Mouse (Mus musculus) frontal cortex, adult 2 months (tissue): ENCODE data around the gene Gtf3c5. TPM values are rescaled to one million over a fixed set of nuclear protein-coding genes. Genes with fewer than 3 reads are reported as not detected.

Experiments used
- DNase-seq, 2 experiments: peaks; one replicate each; pipeline ENCODE4 v3.0.0; 2022; ENCODE audit warnings: low spot score in 1 of 2; ENCODE audit errors: extremely low spot score in 1 of 2
- polyA plus RNA-seq: library from polyadenylated mRNA; depleted of rRNA; stranded (reverse); fragments of >200 nt; gene quantifications from 2 replicates; pipeline ENCODE4 v1.2.3, GENCODE M21; 2012

Gtf3c5 gene
- polyA plus RNA-seq, 1 experiment, result 23.8 TPM

GRCm38 (mm10) chr2:28576815-28577214 lies 6.7 kb downstream of the Gtf3c5 start:
- DNase-seq, result no peak

- no peak for DNase-seq
Observed at GRCm38 (mm10) chr2:28575341-28575740, 8.2 kb downstream of the Gtf3c5 start.

- no peak for DNase-seq
Observed at GRCm38 (mm10) chr2:28569903-28570302, 13.6 kb downstream of the Gtf3c5 start.

GRCm38 (mm10) chr2:28566545-28566944 lies 17.0 kb downstream of the Gtf3c5 start:
- DNase-seq, result no peak

GRCm38 (mm10) chr2:28564380-28564779 lies 19.2 kb downstream of the Gtf3c5 start:
- no peak for DNase-seq

- no peak for DNase-seq
Observed at GRCm38 (mm10) chr2:28563830-28564229, 19.7 kb downstream of the Gtf3c5 start.

- no peak for DNase-seq
Observed at GRCm38 (mm10) chr2:28563303-28563702, 20.2 kb downstream of the Gtf3c5 start, which contains the start of gene Cel. Cel (minus strand) TSS chr2:28563403.

GRCm38 (mm10) chr2:28557452-28557851 lies 26.1 kb downstream of the Gtf3c5 start:
- no peak for DNase-seq

- DNase-seq, result no peak
Observed at GRCm38 (mm10) chr2:28552301-28552700, 31.2 kb downstream of the Gtf3c5 start.

- no peak for DNase-seq
Observed at GRCm38 (mm10) chr2:28549157-28549556, 34.4 kb downstream of the Gtf3c5 start.

- DNase-seq, result peak; percentile 54 to 92
Observed at GRCm38 (mm10) chr2:28547237-28548172, 36.0 kb downstream of the Gtf3c5 start.

- no peak for DNase-seq
Observed at GRCm38 (mm10) chr2:28546560-28546959, 37.0 kb downstream of the Gtf3c5 start.

GRCm38 (mm10) chr2:28545976-28546375 lies 37.6 kb downstream of the Gtf3c5 start:
- no peak for DNase-seq

GRCm38 (mm10) chr2:28543894-28544293 lies 39.7 kb downstream of the Gtf3c5 start:
- DNase-seq, result peak in 1 of 2 experiments; percentile 54

GRCm38 (mm10) chr2:28540587-28541227 lies 42.8 kb downstream of the Gtf3c5 start:
- DNase-seq, result no peak

GRCm38 (mm10) chr2:28539949-28540348 lies 43.6 kb downstream of the Gtf3c5 start:
- no peak for DNase-seq

- DNase-seq, result peak; percentile 71 to 76
Observed at GRCm38 (mm10) chr2:28539206-28539605, 44.3 kb downstream of the Gtf3c5 start.

GRCm38 (mm10) chr2:28538817-28539128 lies 44.8 kb downstream of the Gtf3c5 start:
- no peak for DNase-seq

- no peak for DNase-seq
Observed at GRCm38 (mm10) chr2:28537995-28538816, 45.3 kb downstream of the Gtf3c5 start.

GRCm38 (mm10) chr2:28537634-28537920 lies 46.0 kb downstream of the Gtf3c5 start:
- no peak for DNase-seq
